8 mouse cellular contexts compared by ENCODE assay signal in genomic region chr17:69416920-69417661, GRCm38 (mm10). TPM values are rescaled to one million over a fixed set of nuclear protein-coding genes. Genes with fewer than 3 reads are reported as not detected.
DNase-seq lines count a peak whose midpoint lies in the region; ATAC-seq and TF ChIP-seq lines count a peak whose summit lies in the region.

No protein-coding gene starts in this region.

- peak overlapping the region; percentile 95 for H3K27ac ChIP-seq in embryonic facial prominence, embryonic 14.5 days (replicated peaks; ENCODE audit: low read depth, low read length)
- peak overlapping the region; percentile 95 for H3K27ac ChIP-seq in limb, embryonic 14.5 days (replicated peaks; ENCODE audit: low read depth, low read length)
- H3K27ac ChIP-seq in midbrain, postnatal 0 days (ENCODE audit: low read depth, low read length), result peak overlapping the region; percentile 97

- peak; percentile 100 for ATAC-seq in embryonic facial prominence, embryonic 14.5 days (ENCODE audit: low read depth)
- ATAC-seq in limb, embryonic 14.5 days (ENCODE audit: low FRiP score, low read depth), result peak; percentile 100
- ATAC-seq in midbrain, postnatal 0 days (ENCODE audit: low FRiP score), result peak; percentile 99

- no peaks in the 10 kb centered on the region for H3K9me3 ChIP-seq in embryonic facial prominence, embryonic 14.5 days (ENCODE audit: control insufficient read depth, low read length)
- no peaks in the 10 kb centered on the region for H3K9me3 ChIP-seq in limb, embryonic 14.5 days (ENCODE audit: control insufficient read depth, low read length)
- H3K9me3 ChIP-seq in midbrain, postnatal 0 days (ENCODE audit: low read length), result no peaks in the 10 kb centered on the region

- no peaks in the 10 kb centered on the region for H3K36me3 ChIP-seq in embryonic facial prominence, embryonic 14.5 days (ENCODE audit: control insufficient read depth, insufficient read depth, low read length)
- no peaks in the 10 kb centered on the region for H3K36me3 ChIP-seq in limb, embryonic 14.5 days (ENCODE audit: control insufficient read depth, insufficient read depth, low read length)
- no peaks in the 10 kb centered on the region for H3K36me3 ChIP-seq in midbrain, postnatal 0 days (ENCODE audit: insufficient read depth, low read length)

- 0% methylated on average over 28 of the region's 56 CpGs for WGBS in embryonic facial prominence, embryonic 14.5 days
- WGBS in limb, embryonic 14.5 days, result under 1% methylated on average over 53 of the region's 56 CpGs
- WGBS in midbrain, postnatal 0 days, result under 1% methylated on average over 56 of the region's 56 CpGs

- peak; percentile 95 for DNase-seq in 3T3-L1 (ENCODE audit: low read depth, low spot score)
- DNase-seq in adrenal gland, postnatal 4 days (ENCODE audit: low spot score in 2 of 2), result peak; percentile 82 to 91
- DNase-seq in embryonic facial prominence, embryonic 14.5 days (ENCODE audit: low spot score), result peak; percentile 95
- DNase-seq in heart, adult 8-10 months (ENCODE audit: low spot score), result peak; percentile 96
- DNase-seq in kidney, adult 9 months, result peak; percentile 95
- DNase-seq in limb, embryonic 14.5 days (ENCODE audit: low spot score), result peak; percentile 94
- DNase-seq in midbrain, postnatal 0 days (ENCODE audit: low spot score), result peak; percentile 95
- DNase-seq in spleen, postnatal 14 days (ENCODE audit: low spot score in 2 of 2), result peak; percentile 86 to 92

- TF ChIP-seq CTCF in midbrain, postnatal 0 days (IDR thresholded peaks at IDR 0.05), result no peak

- peak; percentile 88; the same call in 1 of the 2 replicates for TF ChIP-seq POLR2A in limb, embryonic 14.5 days (IDR thresholded peaks at IDR 0.05; ENCODE audit: borderline replicate concordance, extremely low read depth, insufficient read depth, insufficient read length)

- H3K9ac ChIP-seq in embryonic facial prominence, embryonic 14.5 days (ENCODE audit: low read depth, low read length), result peak overlapping the region; percentile 87
- peak overlapping the region; percentile 90 for H3K9ac ChIP-seq in limb, embryonic 14.5 days (ENCODE audit: low read depth, low read length, severe bottlenecking)
- H3K9ac ChIP-seq in midbrain, postnatal 0 days (replicated peaks; ENCODE audit: low read length, poor library complexity, severe bottlenecking), result peak overlapping the region; percentile 80

- peak overlapping the region; percentile 65 for H3K4me3 ChIP-seq in embryonic facial prominence, embryonic 14.5 days (ENCODE audit: low read depth, low read length)
- H3K4me3 ChIP-seq in limb, embryonic 14.5 days (replicated peaks; ENCODE audit: low read length), result peak overlapping the region; percentile 64
- peak overlapping the region; percentile 72 for H3K4me3 ChIP-seq in midbrain, postnatal 0 days (ENCODE audit: low read depth, low read length)

- H3K27me3 ChIP-seq in embryonic facial prominence, embryonic 14.5 days (replicated peaks; ENCODE audit: control insufficient read depth, insufficient read depth, low read length), result no peaks in the 10 kb centered on the region
- no peaks in the 10 kb centered on the region for H3K27me3 ChIP-seq in limb, embryonic 14.5 days (ENCODE audit: control insufficient read depth, insufficient read depth, low read length)
- no peaks in the 10 kb centered on the region for H3K27me3 ChIP-seq in midbrain, postnatal 0 days (ENCODE audit: insufficient read depth, low read length)

- peak overlapping the region; percentile 73 for H3K4me2 ChIP-seq in embryonic facial prominence, embryonic 14.5 days (ENCODE audit: low read depth, low read length)
- peak overlapping the region; percentile 75 for H3K4me2 ChIP-seq in limb, embryonic 14.5 days (replicated peaks; ENCODE audit: low read depth, low read length, severe bottlenecking)
- peak overlapping the region; percentile 57 for H3K4me2 ChIP-seq in midbrain, postnatal 0 days (ENCODE audit: low read depth, low read length, poor library complexity, severe bottlenecking)

- H3K4me1 ChIP-seq in embryonic facial prominence, embryonic 14.5 days (ENCODE audit: control insufficient read depth, insufficient read depth, low read length), result 0 out of 2 replicates have a peak, but pooled peaks cover 7% of the 10 kb centered on the region
- H3K4me1 ChIP-seq in limb, embryonic 14.5 days (ENCODE audit: control insufficient read depth, insufficient read depth, low read length), result 0 out of 2 replicates have a peak, but pooled peaks cover 4% of the 10 kb centered on the region
- no peaks in the 10 kb centered on the region for H3K4me1 ChIP-seq in midbrain, postnatal 0 days (ENCODE audit: insufficient read depth, low read length)

RNA-seq across cellular contexts. Expression of gene Akain1, which starts 22.0 kb away (rescaled TPM):
- under 1 TPM; 0.11 to 0.17 TPM for total RNA-seq in adrenal gland, postnatal 4 days (2021)
- polyA plus RNA-seq in embryonic facial prominence, embryonic 14.5 days (2014; fragmentation: Nextera tagmentation; extraction: Ambion mirVana), result not detected in 2 replicates
- not detected for total RNA-seq in heart, adult 8-10 months (2022)
- 0.03 TPM in 1 of 2 replicates, not detected in the other for polyA plus RNA-seq in limb, embryonic 14.5 days (2012; rRNA removed)
- polyA plus RNA-seq in limb, embryonic 14.5 days (2014; fragmentation: Nextera tagmentation; extraction: Ambion mirVana), result not detected in 2 replicates
- total RNA-seq in midbrain, postnatal 0 days (2014; rRNA removed), result 0.28 and 0.55 TPM in 2 replicates
- 0.53 TPM in 2 replicates for polyA plus RNA-seq in midbrain, postnatal 0 days (2015; fragmentation: Nextera tagmentation; extraction: Ambion mirVana)

RNA-seq across cellular contexts. Expression of gene Zbtb14, which starts 34.2 kb away (rescaled TPM):
- total RNA-seq in adrenal gland, postnatal 4 days (2021), result 10 to 100 TPM; 23.2 to 23.7 TPM
- 15.2 and 19.2 TPM in 2 replicates for polyA plus RNA-seq in embryonic facial prominence, embryonic 14.5 days (2014; fragmentation: Nextera tagmentation; extraction: Ambion mirVana)
- total RNA-seq in heart, adult 8-10 months (2022), result 10 to 100 TPM; 11.0 to 13.8 (median 11.5) TPM
- 12.7 and 13.1 TPM in 2 replicates for polyA plus RNA-seq in limb, embryonic 14.5 days (2012; rRNA removed)
- 17.7 and 19.4 TPM in 2 replicates for polyA plus RNA-seq in limb, embryonic 14.5 days (2014; fragmentation: Nextera tagmentation; extraction: Ambion mirVana)
- 23.7 and 30.9 TPM in 2 replicates for total RNA-seq in midbrain, postnatal 0 days (2014; rRNA removed)
- polyA plus RNA-seq in midbrain, postnatal 0 days (2015; fragmentation: Nextera tagmentation; extraction: Ambion mirVana), result 21.4 and 22.1 TPM in 2 replicates

Comparison
In these comparisons a context has a peak if more than half of its experiments do, and no peak if none do; other contexts are left out.
1. Peak in every context shown above with its lines: DNase-seq, ATAC-seq, H3K4me3 ChIP-seq and H3K27ac ChIP-seq.